Mouse (Mus musculus): ENCODE data around the gene Marveld2. TPM values are rescaled to one million over a fixed set of nuclear protein-coding genes. Genes with fewer than 3 reads are reported as not detected.

The Marveld2 gene
- polyA plus RNA-seq, 1 experiment from 2014 or later: 19.5 TPM

DNA sequence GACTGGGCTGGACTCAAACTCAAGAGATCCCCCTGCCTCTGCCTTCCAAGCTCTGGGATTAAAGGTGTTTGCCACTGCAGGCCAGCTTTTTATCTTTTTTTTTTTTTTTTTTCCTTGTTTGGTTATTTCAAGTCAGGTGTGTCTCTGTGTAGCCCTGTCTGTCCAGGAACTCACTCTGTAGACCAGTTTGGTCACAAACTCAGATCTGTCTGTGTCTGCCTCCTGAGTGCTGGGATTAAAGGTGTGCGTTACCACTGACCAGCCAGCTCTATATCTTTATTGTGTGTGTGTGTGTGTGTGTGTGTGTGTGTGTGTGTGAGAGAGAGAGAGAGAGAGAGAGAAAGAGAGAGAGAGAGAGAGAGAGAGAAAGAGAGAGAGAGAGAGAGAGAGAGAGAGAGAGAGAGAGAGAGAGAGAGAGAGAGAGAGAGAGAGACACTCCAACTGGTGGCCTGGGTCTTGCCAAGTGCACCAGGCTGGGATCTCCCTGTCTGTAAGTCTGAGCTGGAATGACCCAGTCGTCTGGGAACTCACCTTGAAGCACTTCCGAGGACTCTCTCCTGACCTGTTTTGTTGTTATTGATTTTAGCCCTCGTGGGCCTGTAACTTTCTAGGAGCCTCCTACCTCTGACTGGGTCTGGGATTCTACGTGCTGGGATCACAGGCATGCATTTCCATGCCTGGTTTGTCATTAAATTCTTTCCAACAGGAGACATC is 21.8 kb downstream of the Marveld2 start:
- Histone ChIP-seq H3K36me3 (no peaks in the 10 kb centered on the region; the same call in 1 of the 2 replicates), H3K27ac (no peak overlapping the region), H3K9me3 (no peaks in the 10 kb centered on the region), H3K27me3 (replicated peaks) (no peaks in the 10 kb centered on the region), H3K9ac (no peak overlapping the region), H3K4me2 (no peak overlapping the region), H3K4me3 (replicated peaks) (no peak overlapping the region), H3K4me1 (no peaks in the 10 kb centered on the region)
- no peak for ATAC-seq (ENCODE audit: insufficient read depth, low FRiP score, low read depth)
- 68% methylated on average over 5 of the region's 5 CpGs for WGBS

DNA sequence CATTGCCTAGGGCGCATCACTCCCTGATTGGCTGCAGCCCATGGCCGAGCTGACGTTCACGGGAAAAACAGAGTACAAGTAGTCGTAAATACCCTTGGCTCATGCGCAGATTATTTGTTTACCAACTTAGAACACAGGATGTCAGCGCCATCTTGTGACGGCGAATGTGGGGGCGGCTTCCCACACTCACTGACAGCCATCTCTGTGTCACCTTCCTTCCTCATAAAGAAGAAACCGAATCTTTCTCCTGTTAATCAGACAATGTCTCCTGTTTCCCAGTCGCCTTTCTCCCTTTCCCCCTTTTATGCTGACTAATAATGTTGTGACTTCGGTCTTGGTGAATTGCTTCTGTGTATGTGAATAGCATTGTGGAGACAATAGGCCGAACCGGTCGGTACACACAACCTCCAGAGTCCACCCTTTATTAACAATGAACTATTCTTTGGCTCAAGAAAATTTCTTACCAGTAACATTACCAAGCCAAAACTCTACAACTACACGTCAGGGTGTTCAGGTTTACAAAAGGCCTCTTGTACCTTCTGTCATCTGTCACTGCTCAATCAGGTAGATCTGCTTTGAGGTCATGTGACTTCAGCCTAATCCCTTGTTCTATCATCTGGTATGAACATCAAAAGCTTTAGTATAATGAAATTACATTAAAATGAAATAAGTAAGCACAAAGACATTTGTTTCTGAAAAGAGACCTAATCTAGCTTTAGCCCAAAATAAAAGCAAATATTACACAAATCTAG is 22.6 kb downstream of the Marveld2 start:
- Histone ChIP-seq H3K4me1 (no peaks in the 10 kb centered on the region), H3K27me3 (replicated peaks) (no peaks in the 10 kb centered on the region), H3K4me3 (replicated peaks) (no peak overlapping the region), H3K9ac (no peak overlapping the region), H3K36me3 (no peaks in the 10 kb centered on the region; the same call in 1 of the 2 replicates), H3K4me2 (peak overlapping the region; percentile 26; the same call in 1 of the 2 replicates), H3K9me3 (no peaks in the 10 kb centered on the region), H3K27ac (peak overlapping the region; percentile 55; the same call in 1 of the 2 replicates)
- 54% methylated on average over 12 of the region's 17 CpGs for WGBS
- ATAC-seq (ENCODE audit: insufficient read depth, low FRiP score, low read depth): peak; percentile 47

- no peak overlapping the region for H3K9ac ChIP-seq
- H3K4me3 ChIP-seq (replicated peaks): no peak overlapping the region
- H3K4me1 ChIP-seq: no peaks in the 10 kb centered on the region
- ATAC-seq (ENCODE audit: insufficient read depth, low FRiP score, low read depth): no peak
- H3K9me3 ChIP-seq: no peaks in the 10 kb centered on the region
- 76% methylated on average over 12 of the region's 12 CpGs for WGBS
- H3K36me3 ChIP-seq: no peaks in the 10 kb centered on the region
- H3K27me3 ChIP-seq (replicated peaks): no peaks in the 10 kb centered on the region
- H3K4me2 ChIP-seq: peak overlapping the region; percentile 6; the same call in 1 of the 2 replicates
- no peak overlapping the region for H3K27ac ChIP-seq
Measured at GRCm38 (mm10) chr13:100588646-100589045, 28.1 kb downstream of the Marveld2 start.

- Histone ChIP-seq H3K27me3 (replicated peaks) (no peaks in the 10 kb centered on the region), H3K27ac (no peak overlapping the region), H3K4me2 (no peak overlapping the region), H3K9ac (no peak overlapping the region), H3K9me3 (no peaks in the 10 kb centered on the region), H3K4me1 (peaks cover 6% of the 10 kb centered on the region; the same call in 1 of the 2 replicates), H3K36me3 (no peaks in the 10 kb centered on the region), H3K4me3 (replicated peaks) (no peak overlapping the region)
- 32% methylated on average over 6 of the region's 6 CpGs for WGBS
- ATAC-seq (ENCODE audit: insufficient read depth, low FRiP score, low read depth): no peak
Measured at GRCm38 (mm10) chr13:100582144-100582543, 34.6 kb downstream of the Marveld2 start.

DNA sequence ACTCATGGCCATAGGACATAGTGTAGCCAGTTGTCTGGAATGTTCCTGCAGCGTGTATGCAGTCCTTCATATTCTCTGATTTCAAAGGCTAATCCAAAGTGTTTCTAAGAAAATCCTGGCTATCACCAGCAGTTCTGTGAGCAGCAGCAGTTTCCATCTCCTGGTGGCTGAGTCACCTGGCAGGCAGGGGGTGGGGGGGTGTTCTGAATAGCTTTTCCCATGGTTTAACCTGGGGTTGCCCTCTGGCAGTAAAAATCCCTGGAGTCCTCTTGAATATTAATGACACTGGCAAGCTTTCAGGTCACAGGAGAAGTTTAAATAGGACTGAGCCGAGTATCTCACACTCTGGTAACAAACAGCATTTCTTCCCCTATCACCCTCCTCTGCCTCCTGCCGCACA is 35.1 kb downstream of the Marveld2 start:
- Histone ChIP-seq H3K4me2 (no peak overlapping the region), H3K9me3 (no peaks in the 10 kb centered on the region), H3K27me3 (replicated peaks) (no peaks in the 10 kb centered on the region), H3K9ac (no peak overlapping the region), H3K27ac (no peak overlapping the region), H3K4me3 (replicated peaks) (no peak overlapping the region), H3K4me1 (peaks cover 6% of the 10 kb centered on the region; the same call in 1 of the 2 replicates), H3K36me3 (no peaks in the 10 kb centered on the region)
- no peak for ATAC-seq (ENCODE audit: insufficient read depth, low FRiP score, low read depth)
- WGBS: 19% methylated on average over 3 of the region's 3 CpGs

- Histone ChIP-seq H3K9me3 (no peaks in the 10 kb centered on the region), H3K4me3 (replicated peaks) (no peak overlapping the region), H3K27ac (no peak overlapping the region), H3K9ac (no peak overlapping the region), H3K27me3 (replicated peaks) (no peaks in the 10 kb centered on the region), H3K4me2 (no peak overlapping the region), H3K4me1 (peaks cover 6% of the 10 kb centered on the region; the same call in 1 of the 2 replicates), H3K36me3 (no peaks in the 10 kb centered on the region)
- ATAC-seq (ENCODE audit: insufficient read depth, low FRiP score, low read depth): no peak
Measured at GRCm38 (mm10) chr13:100579951-100580350, 36.8 kb downstream of the Marveld2 start.

GRCm38 (mm10) chr13:100579220-100579619 is 37.6 kb downstream of the Marveld2 start:
- ATAC-seq (ENCODE audit: insufficient read depth, low FRiP score, low read depth): no peak
- Histone ChIP-seq H3K4me1 (peaks cover 6% of the 10 kb centered on the region; the same call in 1 of the 2 replicates), H3K9ac (no peak overlapping the region), H3K4me3 (replicated peaks) (no peak overlapping the region), H3K36me3 (no peaks in the 10 kb centered on the region), H3K27ac (no peak overlapping the region), H3K4me2 (no peak overlapping the region), H3K27me3 (replicated peaks) (no peaks in the 10 kb centered on the region), H3K9me3 (no peaks in the 10 kb centered on the region)
- WGBS: 36% methylated on average over 3 of the region's 3 CpGs

DNA sequence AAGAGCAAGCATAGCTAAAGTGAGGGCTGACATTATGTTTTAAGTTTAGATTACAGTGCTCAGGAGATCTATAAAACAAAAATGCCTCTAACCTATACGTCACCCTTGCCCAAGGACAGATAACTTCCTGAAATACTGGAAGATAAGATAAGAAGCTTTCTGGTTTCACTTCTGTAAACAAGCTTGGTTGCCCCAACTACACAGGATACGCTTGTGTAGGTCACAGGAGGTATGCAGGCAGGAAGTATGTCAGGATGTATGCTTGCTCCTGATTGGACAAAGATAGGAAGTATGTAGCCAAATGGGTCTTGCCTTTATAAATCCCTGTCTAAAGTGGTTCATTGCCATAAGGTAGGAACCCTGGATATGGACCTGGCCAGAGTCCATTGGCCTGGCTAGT is 40.8 kb downstream of the Marveld2 start:
- no peaks in the 10 kb centered on the region for H3K27me3 ChIP-seq (replicated peaks)
- H3K36me3 ChIP-seq: no peaks in the 10 kb centered on the region
- no peak overlapping the region for H3K4me3 ChIP-seq (replicated peaks)
- H3K4me1 ChIP-seq: no peaks in the 10 kb centered on the region
- H3K27ac ChIP-seq: no peak overlapping the region
- 34% methylated on average over 2 of the region's 2 CpGs for WGBS
- H3K9me3 ChIP-seq: no peaks in the 10 kb centered on the region
- H3K4me2 ChIP-seq: no peak overlapping the region
- ATAC-seq (ENCODE audit: insufficient read depth, low FRiP score, low read depth): peak; percentile 53; the same call in 1 of the 2 replicates
- no peak overlapping the region for H3K9ac ChIP-seq

- H3K27me3 ChIP-seq (replicated peaks): no peaks in the 10 kb centered on the region
- no peaks in the 10 kb centered on the region for H3K36me3 ChIP-seq
- no peak for ATAC-seq (ENCODE audit: insufficient read depth, low FRiP score, low read depth)
- no peaks in the 10 kb centered on the region for H3K9me3 ChIP-seq
- no peak overlapping the region for H3K4me2 ChIP-seq
- 61% methylated on average over 2 of the region's 2 CpGs for WGBS
- H3K9ac ChIP-seq: no peak overlapping the region
- H3K4me1 ChIP-seq: no peaks in the 10 kb centered on the region
- no peak overlapping the region for H3K27ac ChIP-seq
- no peak overlapping the region for H3K4me3 ChIP-seq (replicated peaks)
Measured at GRCm38 (mm10) chr13:100570713-100571112, 46.1 kb downstream of the Marveld2 start.

DNA sequence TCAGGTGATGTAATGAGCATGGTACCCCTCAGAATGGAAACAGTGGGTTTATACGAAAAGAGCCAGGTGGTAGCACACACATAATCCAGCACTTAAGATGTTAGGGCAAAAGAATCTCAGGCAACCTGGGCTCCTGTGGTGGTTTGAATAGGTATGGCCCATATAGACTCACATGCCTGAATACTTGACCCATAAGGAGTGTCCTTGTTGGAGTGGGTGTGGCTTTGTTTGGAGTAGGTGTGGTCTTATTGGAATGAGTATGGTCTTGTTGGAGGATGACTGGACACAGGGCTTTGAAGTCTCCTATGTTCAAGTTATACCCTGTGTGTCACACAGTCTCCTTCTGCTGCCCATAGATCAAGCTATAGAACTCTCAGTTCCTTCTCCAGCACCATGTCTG is 48.4 kb downstream of the Marveld2 start:
- Histone ChIP-seq H3K9ac (no peak overlapping the region), H3K4me2 (no peak overlapping the region), H3K36me3 (no peaks in the 10 kb centered on the region), H3K27me3 (replicated peaks) (no peaks in the 10 kb centered on the region), H3K4me1 (no peaks in the 10 kb centered on the region), H3K9me3 (no peaks in the 10 kb centered on the region), H3K27ac (no peak overlapping the region), H3K4me3 (replicated peaks) (no peak overlapping the region)
- 97% methylated on average over 1 of the region's 1 CpGs for WGBS
- no peak for ATAC-seq (ENCODE audit: insufficient read depth, low FRiP score, low read depth)

GRCm38 (mm10) chr13:100559449-100559848 is 57.3 kb downstream of the Marveld2 start:
- Histone ChIP-seq H3K9ac (no peak overlapping the region), H3K9me3 (no peaks in the 10 kb centered on the region), H3K27ac (no peak overlapping the region), H3K4me2 (no peak overlapping the region), H3K36me3 (no peaks in the 10 kb centered on the region), H3K4me3 (replicated peaks) (no peak overlapping the region), H3K4me1 (no peaks in the 10 kb centered on the region), H3K27me3 (replicated peaks) (0 out of 2 replicates have a peak, but pooled peaks cover 2% of the 10 kb centered on the region)
- 77% methylated on average over 9 of the region's 9 CpGs for WGBS
- ATAC-seq (ENCODE audit: insufficient read depth, low FRiP score, low read depth): no peak

GRCm38 (mm10) chr13:100557011-100557410 is 59.8 kb downstream of the Marveld2 start:
- Histone ChIP-seq H3K4me2 (no peak overlapping the region), H3K9ac (no peak overlapping the region), H3K36me3 (no peaks in the 10 kb centered on the region), H3K27me3 (replicated peaks) (peaks cover 8% of the 10 kb centered on the region; the same call in 1 of the 2 replicates), H3K4me3 (replicated peaks) (no peak overlapping the region), H3K4me1 (no peaks in the 10 kb centered on the region), H3K27ac (no peak overlapping the region), H3K9me3 (no peaks in the 10 kb centered on the region)
- ATAC-seq (ENCODE audit: insufficient read depth, low FRiP score, low read depth): no peak
- 69% methylated on average over 4 of the region's 4 CpGs for WGBS

Data from stomach, embryonic 15.5 days (tissue).